ENCODE assay signal across 8 mouse cellular contexts in genomic region chr13:103921831-103922380, GRCm38 (mm10). TPM values are rescaled to one million over a fixed set of nuclear protein-coding genes. Genes with fewer than 3 reads are reported as not detected.
A peak's percentile ranks its signal among the peaks of the same experiment; 100 is the strongest.
DNase-seq lines count a peak whose midpoint lies in the region; ATAC-seq and TF ChIP-seq lines count a peak whose summit lies in the region.

No protein-coding gene starts in this region.

- H3K4me1 ChIP-seq in lung, embryonic 16.5 days (replicated peaks; ENCODE audit: control insufficient read depth, insufficient read depth, low read length) = peaks cover 7% of the 10 kb centered on the region
- H3K4me1 ChIP-seq in forebrain, embryonic 10.5 days = peaks cover 36% of the 10 kb centered on the region
- H3K4me1 ChIP-seq in limb, embryonic 11.5 days (ENCODE audit: control insufficient read depth, insufficient read depth, low read length) = no peaks in the 10 kb centered on the region
- no peaks in the 10 kb centered on the region for H3K4me1 ChIP-seq in olfactory bulb, adult 2 months (ENCODE audit: control insufficient read depth, insufficient read depth, low read length)

- H3K4me2 ChIP-seq in lung, embryonic 16.5 days (ENCODE audit: low read depth, low read length) = peak overlapping the region; percentile 72
- peak overlapping the region; percentile 84 for H3K4me2 ChIP-seq in limb, embryonic 11.5 days (ENCODE audit: low read depth, severe bottlenecking)

- peak overlapping the region; percentile 100 for H3K27ac ChIP-seq in lung, embryonic 16.5 days (ENCODE audit: low read length)
- peak overlapping the region; percentile 100 for H3K27ac ChIP-seq in forebrain, embryonic 10.5 days
- peak overlapping the region; percentile 100 for H3K27ac ChIP-seq in limb, embryonic 11.5 days (replicated peaks; ENCODE audit: low read depth, low read length)
- H3K27ac ChIP-seq in olfactory bulb, adult 2 months (ENCODE audit: insufficient read depth, low read depth, low read length) = peak overlapping the region; percentile 98

- DNase-seq in lung, adult 18-20 months = no peak
- DNase-seq in forebrain, embryonic 10.5 days (ENCODE audit: extremely low spot score, low spot score) = no peak
- DNase-seq in limb, embryonic 11.5 days (ENCODE audit: low spot score) = no peak
- DNase-seq in thymus, postnatal 25 days = no peak
- no peak for DNase-seq in urinary bladder, adult 2 months (ENCODE audit: low spot score)
- no peak for DNase-seq in layer of hippocampus, adult 18-20 months (ENCODE audit: low spot score in 2 of 2)

- TF ChIP-seq POLR2A in olfactory bulb, adult 2 months (IDR thresholded peaks at IDR 0.05; ENCODE audit: insufficient read depth, low read depth, low read length) = no peak

- H3K36me3 ChIP-seq in lung, embryonic 16.5 days (ENCODE audit: control insufficient read depth, insufficient read depth, low read length) = no peaks in the 10 kb centered on the region
- H3K36me3 ChIP-seq in forebrain, embryonic 10.5 days (replicated peaks) = no peaks in the 10 kb centered on the region
- no peaks in the 10 kb centered on the region for H3K36me3 ChIP-seq in limb, embryonic 11.5 days (ENCODE audit: control insufficient read depth, insufficient read depth, low read length)

- peak overlapping the region; percentile 100 for H3K9ac ChIP-seq in lung, embryonic 16.5 days (ENCODE audit: low read length)
- peak overlapping the region; percentile 99 for H3K9ac ChIP-seq in limb, embryonic 11.5 days (ENCODE audit: low read length)

- H3K4me3 ChIP-seq in lung, embryonic 16.5 days (ENCODE audit: low read length) = peak overlapping the region; percentile 94
- H3K4me3 ChIP-seq in forebrain, embryonic 10.5 days = peak overlapping the region; percentile 93
- H3K4me3 ChIP-seq in limb, embryonic 11.5 days (ENCODE audit: low read depth, low read length) = peak overlapping the region; percentile 90
- H3K4me3 ChIP-seq in olfactory bulb, adult 2 months (ENCODE audit: insufficient read depth, low read depth, low read length) = peak overlapping the region; percentile 81

- WGBS in lung, embryonic 16.5 days = 5% methylated on average over 11 of the region's 11 CpGs
- 18% methylated on average over 11 of the region's 11 CpGs for WGBS in forebrain, embryonic 10.5 days
- 24% methylated on average over 11 of the region's 11 CpGs for WGBS in limb, embryonic 11.5 days
- WGBS in olfactory bulb, adult 2 months = 14% methylated on average over 11 of the region's 11 CpGs

- no peaks in the 10 kb centered on the region for H3K9me3 ChIP-seq in lung, embryonic 16.5 days (ENCODE audit: control insufficient read depth, low read length)
- no peaks in the 10 kb centered on the region for H3K9me3 ChIP-seq in forebrain, embryonic 10.5 days
- no peaks in the 10 kb centered on the region for H3K9me3 ChIP-seq in limb, embryonic 11.5 days (ENCODE audit: control insufficient read depth, low read length)

- ATAC-seq in lung, embryonic 16.5 days (ENCODE audit: low read depth) = no peak
- ATAC-seq in limb, embryonic 11.5 days (ENCODE audit: insufficient number of reproducible peaks, low FRiP score, low TSS enrichment, low read depth) = no peak

- TF ChIP-seq CTCF in olfactory bulb, adult 2 months (IDR thresholded peaks at IDR 0.05; ENCODE audit: insufficient read depth, low read depth, low read length) = no peak

- H3K27me3 ChIP-seq in lung, embryonic 16.5 days (ENCODE audit: control insufficient read depth, insufficient read depth, low read depth, low read length) = no peaks in the 10 kb centered on the region
- peaks cover 22% of the 10 kb centered on the region for H3K27me3 ChIP-seq in forebrain, embryonic 10.5 days (ENCODE audit: poor library complexity, severe bottlenecking)
- no peaks in the 10 kb centered on the region for H3K27me3 ChIP-seq in limb, embryonic 11.5 days (ENCODE audit: control insufficient read depth, insufficient read depth, low read length)

RNA-seq across cellular contexts. Expression of gene Erbin, which starts 1.6 kb away (rescaled TPM):
- 16.8 and 17.2 TPM in 2 replicates for polyA plus RNA-seq in lung, embryonic 16.5 days (2015; fragmentation: Nextera tagmentation; extraction: Ambion mirVana)
- polyA plus RNA-seq in forebrain, embryonic 10.5 days (2016; fragmentation: Nextera tagmentation; extraction: Ambion mirVana) = 13.4 and 13.5 TPM in 2 replicates
- polyA plus RNA-seq in limb, embryonic 11.5 days (2014; fragmentation: Nextera tagmentation; extraction: Ambion mirVana) = 29.6 and 30.5 TPM in 2 replicates
- not detected in 2 replicates for polyA plus RNA-seq in olfactory bulb, adult 2 months (2012; ENCODE audit: insufficient read depth, insufficient read length, low replicate concordance, missing spikeins)
- 30.7 and 38.8 TPM in 2 replicates for polyA plus RNA-seq in urinary bladder, adult 2 months (2012; rRNA removed)
- total RNA-seq in layer of hippocampus, adult 18-20 months (2021) = 10 to 100 TPM; 45.5 to 54.8 TPM
